In the genomic region with DNA sequence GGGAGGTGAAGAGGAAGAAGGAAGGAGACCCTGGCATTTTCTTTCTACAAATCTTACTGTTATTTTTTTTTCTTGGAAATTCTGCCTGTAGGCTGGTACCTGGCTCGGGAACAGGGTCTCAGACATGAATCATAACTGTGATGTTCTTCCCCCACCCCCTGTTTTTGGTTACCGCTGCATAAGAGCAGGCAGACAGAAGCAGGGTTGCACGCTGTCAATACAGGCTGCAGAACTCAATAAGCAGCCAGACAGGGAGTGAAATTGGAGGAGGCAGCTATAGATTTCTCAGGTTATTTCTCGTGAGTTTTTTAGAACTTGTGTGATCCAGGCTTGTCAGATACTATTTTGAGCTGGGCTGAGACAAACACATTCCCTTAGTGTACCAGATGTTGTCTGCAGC, we compare ENCODE assay signal across 13 mouse cellular contexts.
A peak's percentile ranks its signal among the peaks of the same experiment; 100 is the strongest.
DNase-seq lines count a peak whose midpoint lies in the region; ATAC-seq lines count a peak whose summit lies in the region.
"Had no signal": no experiment of that assay in that cellular context is flagged by ENCODE, and none has a peak within 500 bp of the region (broad histone marks: within the 10 kb centered on the region; RNA-seq: fewer than 3 reads in every experiment).

No protein-coding gene starts in this region.

- H3K9me3 ChIP-seq in heart, embryonic 11.5 days (replicated peaks; ENCODE audit: control insufficient read depth, low read length): no peaks in the 10 kb centered on the region

- H3K9ac ChIP-seq in heart, embryonic 11.5 days (ENCODE audit: low read depth, low read length): no peak overlapping the region

- H3K4me1 ChIP-seq in heart, embryonic 11.5 days (ENCODE audit: control insufficient read depth, insufficient read depth, low read length): no peaks in the 10 kb centered on the region; the same call in 1 of the 2 replicates

- WGBS in heart, embryonic 11.5 days (ENCODE audit: insufficient replicate concordance): 55% methylated on average over 4 of the region's 4 CpGs

- H3K36me3 ChIP-seq in heart, embryonic 11.5 days (ENCODE audit: control insufficient read depth, insufficient read depth, low read length): no peaks in the 10 kb centered on the region

- DNase-seq in heart, postnatal 10 days: no peak
- peak; percentile 11 for DNase-seq in layer of hippocampus, adult 11-12 months (ENCODE audit: low spot score)
- DNase-seq in layer of hippocampus, postnatal 14 days (ENCODE audit: low spot score in 2 of 2): no peak
- DNase-seq in brain, adult 2 months (ENCODE audit: low read depth, low spot score): peak; percentile 82
- DNase-seq in left cerebral cortex, postnatal 36 days (ENCODE audit: low spot score in 2 of 2): peak; percentile 28 to 35
- DNase-seq in c-Kit-positive CD71-positive TER-119-positive erythroid progenitor cells, embryonic 14.5 days (ENCODE audit: low spot score): no peak
- DNase-seq: adrenal gland, postnatal 14 days; cerebellum, adult 9-10 months; gastrocnemius, postnatal 36 days; kidney, postnatal 4 days; lung, adult 18-20 months; thymus, postnatal 36 days had no signal

- 0 out of 2 replicates have a peak overlapping the region, but pooled peaks have one; percentile 38 for H3K4me2 ChIP-seq in heart, embryonic 11.5 days

- no peaks in the 10 kb centered on the region for H3K27me3 ChIP-seq in heart, embryonic 11.5 days (ENCODE audit: control insufficient read depth, insufficient read depth, low read length)

- no peak for ATAC-seq in heart, embryonic 11.5 days (replicated peaks; ENCODE audit: insufficient number of reproducible peaks, low FRiP score, low TSS enrichment)

- intact Hi-C loops in heart, postnatal 10 days (cut with DNase I): no loop called here
- intact Hi-C loops in left cerebral cortex, postnatal 36 days (cut with DNase I): loop anchor here (10.0 kb wide), 1 partner anchor 239 kb away; no protein-coding TSS in a partner anchor

- H3K27ac ChIP-seq in heart, embryonic 11.5 days (ENCODE audit: low read depth, low read length): no peak overlapping the region

- no peak overlapping the region for H3K4me3 ChIP-seq in heart, embryonic 11.5 days (ENCODE audit: low read depth, low read length)

Comparison
In these comparisons a context has a peak if more than half of its experiments do, and no peak if none do; other contexts are left out.
1. DNase-seq: peak in layer of hippocampus, adult 11-12 months (single experiment), brain, adult 2 months (single experiment) and left cerebral cortex, postnatal 36 days (2 of 2); none in heart, postnatal 10 days (0 of 2), layer of hippocampus, postnatal 14 days (0 of 2) and c-Kit-positive CD71-positive TER-119-positive erythroid progenitor cells, embryonic 14.5 days (single experiment).